Mouse (Mus musculus): ENCODE results near the gene Uaca. TPM values are rescaled to one million over a fixed set of nuclear protein-coding genes. Genes with fewer than 3 reads are reported as not detected.

Gene Uaca
- total RNA-seq, 2 experiments from 2014 or later, result 8.6 to 9.2 TPM

GRCm38 (mm10) chr9:60870451-60870850 is 76.1 kb downstream of the Uaca start:
- intact Hi-C loops (cut with DNase I), result no loop called here
- DNase-seq (ENCODE audit: low spot score in 2 of 2), result no peak

- DNase-seq (ENCODE audit: low spot score in 2 of 2), result no peak
- intact Hi-C loops (cut with DNase I), result no loop called here
Observed at GRCm38 (mm10) chr9:60870919-60871503, 76.7 kb downstream of the Uaca start.

GRCm38 (mm10) chr9:60873257-60874054 is 79.1 kb downstream of the Uaca start:
- no peak for DNase-seq (ENCODE audit: low spot score in 2 of 2)
- intact Hi-C loops (cut with DNase I), result no loop called here

GRCm38 (mm10) chr9:60874055-60874392 is 79.7 kb downstream of the Uaca start:
- no peak for DNase-seq (ENCODE audit: low spot score in 2 of 2)
- intact Hi-C loops (cut with DNase I), result no loop called here

- DNase-seq (ENCODE audit: low spot score in 2 of 2), result no peak
- intact Hi-C loops (cut with DNase I), result no loop called here
Observed at GRCm38 (mm10) chr9:60876085-60876484, 81.7 kb downstream of the Uaca start.

- no peak for DNase-seq (ENCODE audit: low spot score in 2 of 2)
- intact Hi-C loops (cut with DNase I), result no loop called here
Observed at GRCm38 (mm10) chr9:60876531-60876930, 82.2 kb downstream of the Uaca start.

GRCm38 (mm10) chr9:60878051-60878557 is 83.8 kb downstream of the Uaca start:
- intact Hi-C loops (cut with DNase I), result no loop called here
- no peak for DNase-seq (ENCODE audit: low spot score in 2 of 2)

- no peak for DNase-seq (ENCODE audit: low spot score in 2 of 2)
- intact Hi-C loops (cut with DNase I), result no loop called here
Observed at GRCm38 (mm10) chr9:60878630-60879029, 84.3 kb downstream of the Uaca start.

GRCm38 (mm10) chr9:60885148-60885547 is 90.8 kb downstream of the Uaca start:
- DNase-seq (ENCODE audit: low spot score in 2 of 2), result no peak
- intact Hi-C loops (cut with DNase I), result no loop called here

- intact Hi-C loops (cut with DNase I), result no loop called here
Observed at GRCm38 (mm10) chr9:60886431-60887371, 92.4 kb downstream of the Uaca start.

GRCm38 (mm10) chr9:60887389-60887811 is 93.1 kb downstream of the Uaca start:
- intact Hi-C loops (cut with DNase I), result no loop called here
- DNase-seq (ENCODE audit: low spot score in 2 of 2), result peak; percentile 13 to 26

More at GRCm38 (mm10) chr9:60886431-60887371, 92.4 kb downstream of the Uaca start:
- DNase-seq (ENCODE audit: low spot score in 2 of 2), result peak; percentile 21 to 25

- intact Hi-C loops (cut with DNase I), result loop anchor here (10.0 kb wide), 1 partner anchor 801 kb away; no protein-coding TSS in a partner anchor
- no peak for DNase-seq (ENCODE audit: low spot score in 2 of 2)
Observed at GRCm38 (mm10) chr9:60893511-60893910, 99.2 kb downstream of the Uaca start.

- intact Hi-C loops (cut with DNase I), result loop anchor here (2.0 to 10.0 kb wide), 3 partner anchors 799 to 1003 kb away; no protein-coding TSS in a partner anchor
- DNase-seq (ENCODE audit: low spot score in 2 of 2), result peak; percentile 52 to 76
Observed at GRCm38 (mm10) chr9:60895486-60896110, 101.3 kb downstream of the Uaca start.

GRCm38 (mm10) chr9:60898291-60899020 is 104.1 kb downstream of the Uaca start:
- intact Hi-C loops (cut with DNase I), result loop anchor here (5.0 to 10.0 kb wide), 2 partner anchors 796 to 929 kb away; no protein-coding TSS in a partner anchor
- no peak for DNase-seq (ENCODE audit: low spot score in 2 of 2)

- DNase-seq (ENCODE audit: low spot score in 2 of 2), result no peak
- intact Hi-C loops (cut with DNase I), result loop anchor here (5.0 to 10.0 kb wide), 2 partner anchors 796 to 928 kb away; no protein-coding TSS in a partner anchor
Observed at GRCm38 (mm10) chr9:60899201-60899600, 104.9 kb downstream of the Uaca start.

GRCm38 (mm10) chr9:60899797-60900459 is 105.6 kb downstream of the Uaca start:
- intact Hi-C loops (cut with DNase I), result loop anchor here (5.0 to 10.0 kb wide), 2 partner anchors 795 to 927 kb away; no protein-coding TSS in a partner anchor
- DNase-seq (ENCODE audit: low spot score in 2 of 2), result no peak

GRCm38 (mm10) chr9:60912266-60912665 is 117.9 kb downstream of the Uaca start:
- no peak for DNase-seq (ENCODE audit: low spot score in 2 of 2)
- intact Hi-C loops (cut with DNase I), result no loop called here

- intact Hi-C loops (cut with DNase I), result no loop called here
- DNase-seq (ENCODE audit: low spot score in 2 of 2), result no peak
Observed at GRCm38 (mm10) chr9:60913626-60914025, 119.3 kb downstream of the Uaca start.

All from left cerebral cortex, postnatal 25 days (tissue).